Mouse (Mus musculus) lung, adult 2 months (tissue): ENCODE results near the gene Golga3. TPM values are rescaled to one million over a fixed set of nuclear protein-coding genes. Genes with fewer than 3 reads are reported as not detected.

Experiments used
- DNase-seq: peaks from one replicate; pipeline ENCODE4 v3.0.0; 2022
- H3K4me1 ChIP-seq: fragments of 200-500 bp; 2 replicates; pipeline ENCODE4 v1.6.1; 2011; ENCODE audit warnings: low read length; ENCODE audit not compliant: control insufficient read depth, insufficient read depth
- H3K4me3 ChIP-seq: fragments of 200-500 bp; replicated peaks from 2 replicates; pipeline ENCODE3; 2011; ENCODE audit warnings: low read depth, mild to moderate bottlenecking, control low read depth, low read length; ENCODE audit errors: extremely low read depth
- CTCF ChIP-seq: fragments of 200-500 bp; IDR thresholded peaks from 2 replicates; pipeline ENCODE4 v1.5.1; 2011; ENCODE audit warnings: mild to moderate bottlenecking, low read length, control low read depth; ENCODE audit not compliant: insufficient read depth
- POLR2A ChIP-seq: fragments of 200-500 bp; IDR thresholded peaks from 2 replicates; pipeline ENCODE4 v1.6.1; 2011; ENCODE audit warnings: low read depth, mild to moderate bottlenecking, control low read depth, low read length, borderline replicate concordance; ENCODE audit errors: extremely low read depth
- WGBS: fragments of 180-500 bp; shearing (Covaris S2); methylation state at CpG from one replicate; pipeline ENCODE4 v1.1.7; 2018; 5-methylcytosine and 5-hydroxymethylcytosine counted together
- polyA plus RNA-seq: library from polyadenylated mRNA; depleted of rRNA; stranded (reverse); fragments of >200 nt; gene quantifications from 2 replicates; pipeline ENCODE4 v1.2.3, GENCODE M21; 2012

Gene Golga3
- polyA plus RNA-seq, 1 experiment: 11.1 TPM

GRCm38 (mm10) chr5:110177021-110177420, 520 bp downstream of the Golga3 start:
- WGBS: under 1% methylated on average over 19 of the region's 19 CpGs
- TF ChIP-seq CTCF (no peak), POLR2A (no peak)
- no peak for DNase-seq

DNA sequence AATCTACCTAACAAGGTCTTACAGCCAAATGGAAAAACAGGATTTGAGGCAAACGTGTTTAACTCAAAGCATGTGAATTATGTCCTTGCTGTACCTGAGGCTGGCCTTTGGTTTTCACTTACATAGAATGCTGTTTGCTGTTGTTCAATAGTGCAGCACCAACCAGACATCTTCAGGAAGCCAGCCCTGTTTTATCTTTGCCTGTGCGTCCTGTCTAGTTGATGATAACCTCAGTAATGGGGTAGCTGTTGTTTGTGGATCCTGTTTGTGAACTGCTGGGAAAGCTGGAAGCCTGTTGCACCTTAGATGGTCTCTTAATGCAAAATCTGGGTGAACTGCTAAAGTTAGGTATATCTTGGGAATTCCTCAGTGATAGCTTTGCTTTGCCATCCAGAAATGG, 2.1 kb downstream of the Golga3 start:
- 62% methylated on average over 2 of the region's 2 CpGs for WGBS
- TF ChIP-seq CTCF: no peak
- no peak for TF ChIP-seq POLR2A
- H3K4me1 ChIP-seq: peaks cover 4% of the 10 kb centered on the region; the same call in 1 of the 2 replicates
- no peak for DNase-seq
- no peak overlapping the region for H3K4me3 ChIP-seq

More at GRCm38 (mm10) chr5:110177021-110177420, 520 bp downstream of the Golga3 start:
- H3K4me1 ChIP-seq: peaks cover 4% of the 10 kb centered on the region; the same call in 1 of the 2 replicates
- H3K4me3 ChIP-seq: peak overlapping the region; percentile 84

- TF ChIP-seq POLR2A (no peak), CTCF (no peak)
- Histone ChIP-seq H3K4me3 (no peak overlapping the region), H3K4me1 (peaks cover 4% of the 10 kb centered on the region; the same call in 1 of the 2 replicates)
- WGBS: 54% methylated on average over 5 of the region's 5 CpGs
- DNase-seq: no peak
Measured at GRCm38 (mm10) chr5:110181716-110182115, 5.2 kb downstream of the Golga3 start.

DNA sequence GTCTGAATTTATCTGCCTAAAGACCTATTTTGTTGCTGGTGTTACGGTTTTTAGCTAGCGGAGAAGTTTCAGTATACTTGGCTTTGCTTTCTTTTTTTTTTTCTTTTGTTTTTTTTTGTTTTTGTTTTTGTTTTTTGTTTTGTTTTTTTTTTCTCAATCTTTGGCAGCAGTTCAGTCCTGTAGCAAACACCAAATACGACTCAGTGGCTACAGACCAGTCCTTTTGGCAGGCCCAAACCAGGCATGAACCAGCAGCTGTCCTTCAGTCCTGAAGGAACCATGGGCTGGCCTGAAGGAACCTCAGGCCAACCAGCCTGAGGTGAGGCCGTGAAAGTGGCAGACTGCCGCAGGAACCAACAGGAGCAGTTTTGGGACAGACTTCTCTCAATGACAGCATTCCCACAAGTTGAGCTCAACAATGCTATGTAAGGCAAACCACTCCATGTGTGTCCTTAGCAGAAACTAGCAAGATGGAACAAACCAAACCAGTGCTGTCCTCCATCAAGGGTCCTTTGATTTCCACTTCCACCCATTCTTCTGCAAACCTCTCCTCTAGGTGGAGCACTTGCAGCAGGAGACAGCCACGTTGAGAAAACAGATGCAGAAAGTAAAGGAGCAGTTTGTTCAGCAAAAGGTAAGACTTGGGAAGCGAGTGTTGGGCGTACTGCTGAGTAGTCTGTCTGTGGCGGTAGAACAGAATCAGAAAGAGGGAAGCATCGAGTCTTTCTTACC, 26.8 kb downstream of the Golga3 start:
- TF ChIP-seq POLR2A (no peak), CTCF (no peak)
- WGBS: 85% methylated on average over 10 of the region's 10 CpGs
- H3K4me1 ChIP-seq: no peaks in the 10 kb centered on the region
- H3K4me3 ChIP-seq: no peak overlapping the region
- DNase-seq: no peak

DNA sequence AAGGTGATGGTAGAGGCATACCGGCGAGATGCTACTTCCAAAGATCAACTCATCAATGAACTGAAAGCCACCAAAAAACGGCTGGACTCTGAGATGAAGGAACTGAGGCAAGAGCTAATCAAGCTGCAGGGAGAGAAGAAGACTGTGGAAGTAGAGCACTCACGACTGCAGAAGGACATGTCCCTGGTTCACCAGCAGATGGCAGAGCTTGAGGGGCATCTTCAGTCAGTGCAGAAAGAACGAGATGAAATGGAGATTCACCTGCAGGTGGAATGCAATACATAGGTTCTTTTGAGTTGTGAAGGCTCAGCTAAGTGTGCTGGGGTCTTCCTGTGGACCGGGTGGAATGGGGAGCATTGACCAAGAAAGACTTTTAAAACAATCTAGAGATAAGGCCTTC, 28.3 kb downstream of the Golga3 start:
- WGBS: 82% methylated on average over 6 of the region's 6 CpGs
- Histone ChIP-seq H3K4me3 (no peak overlapping the region), H3K4me1 (no peaks in the 10 kb centered on the region)
- no peak for DNase-seq
- TF ChIP-seq CTCF (peak; percentile 38; the same call in 1 of the 2 replicates), POLR2A (no peak)

GRCm38 (mm10) chr5:110211312-110211711, 34.8 kb downstream of the Golga3 start:
- no peak for TF ChIP-seq CTCF
- no peak for TF ChIP-seq POLR2A
- WGBS: 70% methylated on average over 2 of the region's 2 CpGs
- DNase-seq: no peak
- no peak overlapping the region for H3K4me3 ChIP-seq
- H3K4me1 ChIP-seq: no peaks in the 10 kb centered on the region

DNA sequence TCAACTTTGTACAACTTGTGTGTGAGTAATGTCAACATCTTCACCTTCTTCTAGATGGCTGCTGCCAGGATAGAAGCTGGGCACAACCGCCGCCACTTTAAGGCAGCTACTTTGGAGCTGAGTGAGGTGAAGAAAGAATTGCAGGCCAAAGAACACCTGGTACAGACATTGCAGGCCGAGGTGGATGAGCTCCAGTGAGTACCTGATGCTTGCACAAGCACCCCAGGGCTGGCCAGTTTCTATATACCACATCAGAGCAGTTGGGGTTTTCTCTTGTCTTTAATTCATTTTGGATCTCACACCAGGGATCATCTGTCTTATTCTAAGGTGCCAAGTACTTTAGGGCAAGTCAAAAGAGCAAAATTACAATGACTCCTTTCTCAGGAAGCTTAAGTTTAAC, 40.3 kb downstream of the Golga3 start:
- TF ChIP-seq CTCF (no peak), POLR2A (no peak)
- no peak overlapping the region for H3K4me3 ChIP-seq
- H3K4me1 ChIP-seq: no peaks in the 10 kb centered on the region
- no peak for DNase-seq
- 89% methylated on average over 3 of the region's 3 CpGs for WGBS

DNA sequence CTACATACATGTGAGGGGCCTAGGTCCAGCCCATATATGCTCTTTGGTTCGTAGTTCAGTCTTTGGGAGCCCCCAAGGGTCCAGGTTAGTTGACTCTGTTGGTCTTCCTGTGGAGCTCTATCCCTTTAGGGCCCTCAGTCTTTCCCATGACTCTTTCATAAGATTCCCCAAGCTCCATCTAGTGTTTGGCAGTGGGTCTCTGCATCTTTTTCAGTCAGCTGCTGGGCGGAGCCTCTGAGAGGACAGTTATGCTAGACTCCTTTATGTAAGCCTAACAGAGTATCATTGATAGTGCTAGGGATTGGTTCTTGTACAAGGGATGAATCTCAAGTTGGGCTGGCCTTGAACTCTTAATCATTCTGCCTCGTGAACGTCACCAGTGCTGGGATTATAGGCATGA, 43.8 kb downstream of the Golga3 start:
- WGBS: 94% methylated on average over 4 of the region's 4 CpGs
- TF ChIP-seq CTCF: no peak
- no peak for TF ChIP-seq POLR2A
- DNase-seq: no peak

GRCm38 (mm10) chr5:110222757-110223156, 46.3 kb downstream of the Golga3 start:
- no peak for TF ChIP-seq CTCF
- no peak for TF ChIP-seq POLR2A
- WGBS: 91% methylated on average over 6 of the region's 6 CpGs
- no peaks in the 10 kb centered on the region for H3K4me1 ChIP-seq
- no peak overlapping the region for H3K4me3 ChIP-seq
- DNase-seq: no peak

More for the DNA sequence above, 43.8 kb downstream of the Golga3 start:
- Histone ChIP-seq H3K4me1 (no peaks in the 10 kb centered on the region), H3K4me3 (no peak overlapping the region)

GRCm38 (mm10) chr5:110225056-110225455, 48.6 kb downstream of the Golga3 start:
- WGBS: 86% methylated on average over 3 of the region's 3 CpGs
- H3K4me1 ChIP-seq: peaks cover 1% of the 10 kb centered on the region; the same call in 1 of the 2 replicates
- no peak for DNase-seq
- H3K4me3 ChIP-seq: no peak overlapping the region
- TF ChIP-seq POLR2A (no peak), CTCF (no peak)

DNA sequence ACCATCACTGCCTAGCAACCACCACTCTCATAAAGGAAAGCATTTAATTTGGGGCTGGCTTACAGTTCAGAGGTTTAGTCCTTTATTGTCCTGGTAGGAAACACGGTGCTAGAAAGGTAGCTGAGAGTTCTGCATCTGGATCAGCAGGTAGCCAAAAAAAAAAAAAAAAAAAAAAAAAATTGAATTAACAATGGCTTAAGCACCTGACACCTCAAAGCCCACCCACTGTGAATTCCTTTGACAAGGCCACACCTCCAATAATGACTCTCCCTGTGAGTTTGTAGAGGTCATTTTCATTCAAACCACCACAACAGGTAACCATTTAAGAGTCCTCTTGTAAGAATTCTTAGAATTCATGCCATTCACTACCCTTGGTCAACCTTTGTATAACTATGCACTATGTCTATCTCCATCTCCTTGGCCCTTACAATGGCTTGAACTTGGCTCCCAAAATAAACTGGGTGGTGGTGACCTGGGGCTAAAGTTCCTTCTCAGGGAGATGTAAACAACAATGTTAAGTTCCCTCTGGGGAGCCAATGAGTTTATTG, 50.9 kb downstream of the Golga3 start:
- no peak for TF ChIP-seq POLR2A
- no peak for TF ChIP-seq CTCF
- no peak overlapping the region for H3K4me3 ChIP-seq
- peaks cover 6% of the 10 kb centered on the region for H3K4me1 ChIP-seq
- no peak for DNase-seq
- 56% methylated on average over 1 of the region's 1 CpGs for WGBS
